Mouse (Mus musculus) liver, embryonic 11.5 days (tissue): ENCODE measurements around the gene Stra6l. TPM values are rescaled to one million over a fixed set of nuclear protein-coding genes. Genes with fewer than 3 reads are reported as not detected.

ENCODE experiments used
- ATAC-seq: fragments of 200-750 bp; cut with Nextera tagmentation; replicated peaks from 2 replicates; pipeline ENCODE4 v1.8.0; 2017; ENCODE audit warnings: moderate number of reproducible peaks, mild to moderate bottlenecking, moderate TSS enrichment, moderate library complexity; ENCODE audit not compliant: low FRiP score
- DNase-seq: peaks from one replicate; pipeline ENCODE4 v3.0.0-alpha.2; 2017; ENCODE audit warnings: low spot score
- H3K27ac ChIP-seq: fragments of 300-500 bp; sonication (generic); 2 replicates; pipeline ENCODE4 v1.5.1; 2014; ENCODE audit warnings: mild to moderate bottlenecking, low read depth, low read length, control low read depth
- H3K27me3 ChIP-seq: fragments of 300-500 bp; sonication (generic); replicated peaks from 2 replicates; pipeline ENCODE4 v1.6.1; 2014; ENCODE audit warnings: low read length, mixed read lengths; ENCODE audit not compliant: control insufficient read depth, insufficient read depth
- H3K36me3 ChIP-seq: fragments of 300-500 bp; sonication (generic); 2 replicates; pipeline ENCODE4 v1.6.1; 2014; ENCODE audit warnings: mild to moderate bottlenecking, low read length, moderate library complexity, mixed read lengths; ENCODE audit not compliant: control insufficient read depth, insufficient read depth
- H3K4me1 ChIP-seq: fragments of 300-500 bp; sonication (generic); replicated peaks from 2 replicates; pipeline ENCODE4 v1.6.1; 2014; ENCODE audit warnings: low read length, mixed read lengths; ENCODE audit not compliant: control insufficient read depth, insufficient read depth
- H3K4me2 ChIP-seq: fragments of 300-500 bp; sonication (generic); 2 replicates; pipeline ENCODE4 v1.6.1; 2014; ENCODE audit warnings: mild to moderate bottlenecking, control low read depth, moderate library complexity
- H3K4me3 ChIP-seq: fragments of 300-500 bp; sonication (generic); 2 replicates; pipeline ENCODE4 v1.5.1; 2014; ENCODE audit warnings: low read depth, low read length, control low read depth
- H3K9ac ChIP-seq: fragments of 300-500 bp; sonication (generic); 2 replicates; pipeline ENCODE4 v1.6.1; 2014; ENCODE audit warnings: low read depth, low read length, control low read depth
- H3K9me3 ChIP-seq: fragments of 300-500 bp; sonication (generic); 2 replicates; pipeline ENCODE4 v1.6.1; 2016; ENCODE audit warnings: low read length, inconsistent platforms, mixed read lengths; ENCODE audit not compliant: control insufficient read depth
- WGBS: fragments of 180-500 bp; shearing (Covaris S2); extraction: QIAGEN DNeasy Blood & Tissue Kit; methylation state at CpG from one replicate; pipeline ENCODE4 v1.1.7; 2014; 5-methylcytosine and 5-hydroxymethylcytosine counted together
- polyA plus RNA-seq: library from polyadenylated mRNA; unstranded; fragments of >200 nt; fragmentation: Nextera tagmentation; extraction: Ambion mirVana; gene quantifications from 2 replicates; pipeline ENCODE4 v1.2.1, GENCODE M21; 2014

Gene Stra6l
- polyA plus RNA-seq, 1 experiment from 2014 or later = 3.1 TPM

DNA sequence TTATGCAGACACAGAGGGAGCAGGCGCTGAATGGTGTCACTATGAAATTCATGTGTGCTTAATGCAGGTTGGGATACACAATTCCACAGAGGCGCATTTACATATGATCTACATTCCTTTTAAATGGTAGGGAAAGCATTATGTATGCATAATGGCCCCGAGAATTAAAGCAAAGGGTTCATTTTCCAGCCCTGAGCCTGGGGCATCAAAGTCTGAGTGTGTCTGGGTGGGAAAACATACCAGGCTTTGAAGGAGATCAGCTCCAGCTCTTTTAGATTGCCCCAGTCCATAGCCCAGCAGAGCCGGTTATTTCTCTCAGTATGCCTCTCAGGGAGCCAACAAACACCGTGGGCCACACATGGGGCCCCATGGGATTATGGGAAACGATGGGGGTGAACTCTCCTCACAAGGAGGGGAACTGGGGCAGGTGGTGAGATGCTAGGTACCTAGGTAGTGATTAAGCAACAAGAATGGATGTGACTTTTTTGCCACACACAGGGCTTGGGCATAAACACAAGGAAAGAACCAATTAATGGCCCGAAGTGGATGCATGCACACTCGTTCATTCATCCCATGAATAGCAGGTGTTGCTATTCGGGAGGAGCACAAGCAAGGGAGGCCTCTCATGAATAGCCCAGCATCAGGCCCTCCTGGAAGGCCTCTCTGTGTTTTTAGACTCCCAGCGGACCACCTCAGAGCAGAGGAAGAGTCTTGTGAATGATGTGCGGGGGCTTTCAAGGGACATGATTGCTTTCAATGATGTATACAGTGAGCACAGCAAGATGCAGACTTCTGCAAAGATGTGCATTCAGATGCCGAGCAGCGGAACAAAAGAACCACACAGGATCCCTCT, 18.3 kb upstream of the Stra6l start:
- ATAC-seq (no peak), DNase-seq (no peak)
- Histone ChIP-seq H3K36me3 (no peaks in the 10 kb centered on the region), H3K9me3 (no peaks in the 10 kb centered on the region), H3K27ac (no peak overlapping the region), H3K27me3 (peaks cover 54% of the 10 kb centered on the region), H3K4me1 (peaks cover 6% of the 10 kb centered on the region), H3K9ac (no peak overlapping the region), H3K4me3 (no peak overlapping the region), H3K4me2 (no peak overlapping the region)
- WGBS = 60% methylated on average over 13 of the region's 13 CpGs

DNA sequence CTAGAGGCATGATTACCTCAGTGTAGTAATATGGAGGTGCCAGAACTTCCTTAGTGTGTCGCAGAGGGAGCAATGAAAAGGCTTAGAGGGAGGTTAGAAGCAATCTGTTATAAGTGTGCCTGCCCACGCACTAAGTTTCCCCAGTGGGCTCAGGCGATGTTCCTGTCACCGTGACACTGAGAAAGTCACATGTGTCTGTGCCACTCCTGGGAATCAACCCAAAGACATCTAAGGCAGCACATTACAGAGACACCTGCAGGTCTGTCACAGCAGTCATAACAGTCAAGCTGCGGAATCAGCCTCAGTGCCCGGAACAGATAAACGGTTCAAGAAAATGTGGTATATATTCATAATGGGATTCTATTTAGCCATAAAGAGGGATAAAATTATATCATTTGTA, 16.5 kb upstream of the Stra6l start:
- H3K9me3 ChIP-seq = no peaks in the 10 kb centered on the region
- 88% methylated on average over 7 of the region's 7 CpGs for WGBS
- DNase-seq (no peak), ATAC-seq (no peak)
- H3K4me3 ChIP-seq = no peak overlapping the region
- H3K27ac ChIP-seq = no peak overlapping the region
- no peaks in the 10 kb centered on the region for H3K36me3 ChIP-seq
- H3K27me3 ChIP-seq = peaks cover 36% of the 10 kb centered on the region
- H3K4me2 ChIP-seq = no peak overlapping the region
- no peak overlapping the region for H3K9ac ChIP-seq
- no peaks in the 10 kb centered on the region for H3K4me1 ChIP-seq

DNA sequence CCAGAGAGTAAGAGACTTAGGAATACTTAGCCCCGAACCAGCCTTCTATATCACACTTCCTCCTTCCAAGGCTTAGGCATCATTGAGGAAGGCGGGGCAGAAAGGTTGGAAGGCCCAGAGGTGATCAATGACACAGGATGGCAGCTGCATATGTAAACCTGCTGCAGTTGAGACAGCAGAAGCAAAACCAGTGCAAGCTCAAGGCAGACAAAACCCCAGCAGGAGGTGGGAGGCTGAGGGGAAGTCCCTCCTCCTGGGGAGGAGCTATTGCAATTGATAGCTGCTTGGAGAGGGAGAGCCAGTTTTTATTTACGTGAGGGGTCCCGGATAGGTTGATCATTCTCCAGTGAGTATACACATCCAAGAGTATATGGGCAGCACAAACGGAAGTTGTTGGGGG, 15.0 kb upstream of the Stra6l start:
- Histone ChIP-seq H3K9ac (no peak overlapping the region), H3K27me3 (peaks cover 21% of the 10 kb centered on the region), H3K4me1 (no peaks in the 10 kb centered on the region), H3K27ac (no peak overlapping the region), H3K9me3 (no peaks in the 10 kb centered on the region), H3K4me2 (no peak overlapping the region), H3K36me3 (no peaks in the 10 kb centered on the region), H3K4me3 (no peak overlapping the region)
- no peak for ATAC-seq
- no peak for DNase-seq
- WGBS = 37% methylated on average over 5 of the region's 5 CpGs

DNA sequence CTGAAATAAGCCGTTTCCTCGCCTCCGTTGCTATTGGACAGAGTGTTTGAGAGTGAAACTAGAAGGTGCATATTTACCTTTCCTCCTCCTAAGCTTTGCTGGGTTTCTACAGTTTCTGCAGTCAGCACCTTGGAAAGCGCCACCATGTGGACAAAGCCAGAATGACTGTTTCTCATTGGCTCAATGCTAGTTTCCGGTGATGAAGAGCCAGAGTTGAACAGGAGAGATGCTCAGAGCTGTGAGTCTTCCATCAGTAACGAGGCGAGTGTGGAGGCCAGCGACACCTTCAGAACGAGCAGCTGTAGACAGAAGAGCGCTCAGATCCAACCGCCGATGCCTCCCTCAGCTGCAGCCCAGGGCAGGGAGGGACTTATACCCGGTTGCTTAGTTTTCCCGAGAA, 4.1 kb upstream of the Stra6l start:
- Histone ChIP-seq H3K4me3 (no peak overlapping the region), H3K9me3 (no peaks in the 10 kb centered on the region), H3K36me3 (no peaks in the 10 kb centered on the region), H3K27me3 (peaks cover 6% of the 10 kb centered on the region; the same call in 1 of the 2 replicates), H3K27ac (no peak overlapping the region), H3K4me1 (0 out of 2 replicates have a peak, but pooled peaks cover 2% of the 10 kb centered on the region), H3K9ac (no peak overlapping the region), H3K4me2 (no peak overlapping the region)
- DNase-seq (no peak), ATAC-seq (no peak)
- 38% methylated on average over 14 of the region's 14 CpGs for WGBS

DNA sequence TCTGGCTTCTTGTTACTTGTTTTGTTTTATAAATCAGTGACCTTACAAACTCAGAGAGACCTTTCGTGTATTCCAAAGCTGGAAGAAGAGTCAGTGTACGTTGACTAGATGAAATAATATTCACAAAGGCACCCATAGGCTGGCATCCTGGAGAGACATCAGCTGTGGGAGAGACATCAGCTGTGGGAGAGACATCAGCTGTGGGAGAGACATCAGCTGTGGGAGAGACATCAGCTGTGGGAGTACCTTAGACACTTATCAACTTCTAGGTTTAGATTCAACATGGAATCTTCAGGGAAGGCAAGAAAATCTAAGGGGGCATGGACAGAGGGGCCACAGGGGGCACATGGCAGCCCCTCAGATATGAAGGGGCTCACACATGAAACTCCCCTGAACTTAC, 2.2 kb upstream of the Stra6l start:
- no peaks in the 10 kb centered on the region for H3K36me3 ChIP-seq
- H3K4me3 ChIP-seq = no peak overlapping the region
- H3K4me1 ChIP-seq = 0 out of 2 replicates have a peak, but pooled peaks cover 2% of the 10 kb centered on the region
- ATAC-seq (no peak), DNase-seq (no peak)
- H3K9me3 ChIP-seq = no peaks in the 10 kb centered on the region
- peaks cover 9% of the 10 kb centered on the region; the same call in 1 of the 2 replicates for H3K27me3 ChIP-seq
- no peak overlapping the region for H3K4me2 ChIP-seq
- no peak overlapping the region for H3K9ac ChIP-seq
- 74% methylated on average over 2 of the region's 2 CpGs for WGBS
- H3K27ac ChIP-seq = no peak overlapping the region

DNA sequence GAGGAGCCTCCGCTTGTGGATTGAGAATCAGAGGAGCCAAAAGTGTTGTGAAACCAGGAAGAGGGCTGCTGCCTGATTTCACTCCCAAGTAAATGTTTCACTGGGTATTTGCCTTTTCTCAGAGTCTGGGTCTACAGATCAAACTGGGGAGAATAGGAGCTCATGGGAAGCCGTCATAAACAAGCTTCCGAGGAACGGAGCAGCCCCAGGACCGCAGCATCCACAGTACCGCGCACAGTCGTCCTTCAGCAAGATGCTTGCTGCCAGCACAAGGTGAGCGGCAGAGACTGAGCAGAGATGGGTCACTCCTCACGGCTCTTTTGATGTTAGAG, 327 bp downstream of the Stra6l start:
- Histone ChIP-seq H3K36me3 (no peaks in the 10 kb centered on the region), H3K4me3 (peak overlapping the region; percentile 3; the same call in 1 of the 2 replicates)

GRCm38 (mm10) chr4:45849419-45849818, 955 bp downstream of the Stra6l start:
- H3K4me3 ChIP-seq = 0 out of 2 replicates have a peak overlapping the region, but pooled peaks have one; percentile 3
- H3K9ac ChIP-seq = no peak overlapping the region
- H3K9me3 ChIP-seq = no peaks in the 10 kb centered on the region
- peaks cover 9% of the 10 kb centered on the region; the same call in 1 of the 2 replicates for H3K27me3 ChIP-seq
- ATAC-seq (no peak), DNase-seq (no peak)
- no peaks in the 10 kb centered on the region for H3K36me3 ChIP-seq
- no peak overlapping the region for H3K27ac ChIP-seq
- 39% methylated on average over 1 of the region's 1 CpGs for WGBS
- H3K4me1 ChIP-seq = 0 out of 2 replicates have a peak, but pooled peaks cover 2% of the 10 kb centered on the region
- H3K4me2 ChIP-seq = 0 out of 2 replicates have a peak overlapping the region, but pooled peaks have one; percentile 40

More for the DNA sequence above, 327 bp downstream of the Stra6l start:
- DNase-seq (no peak), ATAC-seq (no peak)
- WGBS = 31% methylated on average over 10 of the region's 10 CpGs
- Histone ChIP-seq H3K27ac (no peak overlapping the region), H3K4me2 (peak overlapping the region; percentile 40), H3K27me3 (peaks cover 9% of the 10 kb centered on the region; the same call in 1 of the 2 replicates), H3K4me1 (0 out of 2 replicates have a peak, but pooled peaks cover 2% of the 10 kb centered on the region), H3K9me3 (no peaks in the 10 kb centered on the region), H3K9ac (no peak overlapping the region)

DNA sequence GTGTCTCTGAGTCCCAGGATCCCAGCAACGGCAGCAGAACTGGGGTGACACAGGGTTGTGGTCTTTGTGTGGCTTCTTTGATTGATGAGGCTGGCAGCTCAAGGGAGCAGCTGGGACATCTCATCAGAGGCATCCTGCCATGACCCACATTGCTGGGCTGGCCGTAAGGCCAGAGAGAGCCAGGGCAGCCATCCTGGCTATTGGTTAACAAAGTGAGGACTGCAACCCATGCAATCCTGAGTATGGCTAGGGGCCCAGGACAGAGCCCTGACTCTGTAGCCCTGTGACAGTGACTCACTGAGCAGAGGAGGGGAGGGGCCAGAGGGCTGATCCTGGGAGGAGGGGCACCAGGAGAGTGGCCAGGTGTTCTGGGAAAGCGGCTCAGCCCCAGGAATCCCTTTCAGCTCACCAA, 3.2 kb downstream of the Stra6l start:
- Histone ChIP-seq H3K9ac (no peak overlapping the region), H3K36me3 (no peaks in the 10 kb centered on the region), H3K4me1 (0 out of 2 replicates have a peak, but pooled peaks cover 2% of the 10 kb centered on the region), H3K9me3 (no peaks in the 10 kb centered on the region), H3K27me3 (peaks cover 9% of the 10 kb centered on the region; the same call in 1 of the 2 replicates), H3K4me2 (no peak overlapping the region), H3K27ac (no peak overlapping the region), H3K4me3 (no peak overlapping the region)
- 29% methylated on average over 3 of the region's 3 CpGs for WGBS
- ATAC-seq (0 out of 2 replicates have a peak, but pooled peaks have one; percentile 34), DNase-seq (no peak)
